Comparison of ENCODE assay signal across 14 mouse cellular contexts in the genomic region with DNA sequence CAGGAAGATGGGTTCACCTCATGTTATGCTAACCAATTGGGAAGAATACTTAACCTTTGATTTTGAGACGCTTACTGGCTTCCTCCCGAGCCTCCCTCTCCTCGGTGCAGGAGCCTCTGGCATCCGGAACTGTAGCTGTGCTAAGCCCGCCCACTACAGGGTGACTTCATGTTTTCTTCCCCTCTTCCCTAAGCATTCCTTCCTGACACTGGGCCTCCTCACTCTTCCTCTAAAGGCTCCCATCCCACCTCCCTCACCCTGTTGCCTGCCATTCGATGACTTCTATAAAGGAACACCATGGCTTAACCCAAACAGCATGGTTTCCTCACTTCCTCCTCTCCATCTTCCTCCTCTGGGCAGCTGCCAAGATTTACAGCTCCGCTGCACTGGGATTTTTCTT.
DNase-seq lines count a peak whose midpoint lies in the region; ATAC-seq and TF ChIP-seq lines count a peak whose summit lies in the region.
"Had no signal": no experiment of that assay in that cellular context is flagged by ENCODE, and none has a peak within 500 bp of the region (broad histone marks: within the 10 kb centered on the region; RNA-seq: fewer than 3 reads in every experiment).

No protein-coding gene starts in this region.

- peak overlapping the region; percentile 5; the same call in 1 of the 2 replicates for H3K27ac ChIP-seq in gastrocnemius, adult 2 months
- H3K27ac ChIP-seq in lung, embryonic 15.5 days, result peak overlapping the region; percentile 71
- peak overlapping the region; percentile 59; the same call in 1 of the 2 replicates for H3K27ac ChIP-seq in heart, embryonic 11.5 days (ENCODE audit: low read depth, low read length)
- H3K27ac ChIP-seq: hindbrain, postnatal 0 days; layer of hippocampus, adult 2 months; midbrain, embryonic 12.5 days had no signal

- no peak overlapping the region for H3K9ac ChIP-seq in lung, embryonic 15.5 days
- H3K9ac ChIP-seq in heart, embryonic 11.5 days (ENCODE audit: low read depth, low read length), result no peak overlapping the region
- H3K9ac ChIP-seq: midbrain, embryonic 12.5 days had no signal

- no peak for DNase-seq in gastrocnemius, adult 2 months
- DNase-seq in gastrocnemius, adult 18-20 months (ENCODE audit: low spot score), result no peak
- DNase-seq in lung, postnatal 36 days, result no peak
- DNase-seq in lung, postnatal 14 days, result peak; percentile 34
- DNase-seq in testis, postnatal 10 days (ENCODE audit: low spot score), result no peak
- no peak for DNase-seq in cerebellum, adult 9-10 months
- DNase-seq: cerebellum, adult 2 months; left cerebral cortex, postnatal 4 days; thymus, postnatal 4 days had no signal

- H3K4me1 ChIP-seq in lung, embryonic 15.5 days, result peaks cover 55% of the 10 kb centered on the region
- H3K4me1 ChIP-seq in heart, embryonic 11.5 days (ENCODE audit: control insufficient read depth, insufficient read depth, low read length), result peaks cover 26% of the 10 kb centered on the region

- TF ChIP-seq CTCF in gastrocnemius, adult 2 months (IDR thresholded peaks at IDR 0.05), result no peak

- no peaks in the 10 kb centered on the region for H3K36me3 ChIP-seq in lung, embryonic 15.5 days
- H3K36me3 ChIP-seq in heart, embryonic 11.5 days (ENCODE audit: control insufficient read depth, insufficient read depth, low read length), result no peaks in the 10 kb centered on the region
- H3K36me3 ChIP-seq: midbrain, embryonic 12.5 days had no signal

- H3K9me3 ChIP-seq in lung, embryonic 15.5 days, result no peaks in the 10 kb centered on the region
- H3K9me3 ChIP-seq in heart, embryonic 11.5 days (replicated peaks; ENCODE audit: control insufficient read depth, low read length), result no peaks in the 10 kb centered on the region

- WGBS in lung, embryonic 15.5 days, result 9% methylated on average over 7 of the region's 7 CpGs
- 36% methylated on average over 7 of the region's 7 CpGs for WGBS in heart, embryonic 11.5 days (ENCODE audit: insufficient replicate concordance)

- H3K4me3 ChIP-seq in gastrocnemius, adult 2 months, result no peak overlapping the region
- H3K4me3 ChIP-seq in lung, embryonic 15.5 days, result no peak overlapping the region
- H3K4me3 ChIP-seq in heart, embryonic 11.5 days (ENCODE audit: low read depth, low read length), result no peak overlapping the region
- H3K4me3 ChIP-seq: layer of hippocampus, adult 2 months; midbrain, embryonic 12.5 days had no signal

- H3K4me2 ChIP-seq in lung, embryonic 15.5 days, result peak overlapping the region; percentile 42
- no peak overlapping the region for H3K4me2 ChIP-seq in heart, embryonic 11.5 days
- H3K4me2 ChIP-seq: midbrain, embryonic 12.5 days had no signal

- ATAC-seq in lung, embryonic 15.5 days (ENCODE audit: borderline replicate concordance, extremely low read depth, low FRiP score, low TSS enrichment), result peak; percentile 78
- 0 out of 2 replicates have a peak, but pooled peaks have one; percentile 18 for ATAC-seq in heart, embryonic 11.5 days (replicated peaks; ENCODE audit: insufficient number of reproducible peaks, low FRiP score, low TSS enrichment)
- ATAC-seq: hindbrain, postnatal 0 days had no signal

- intact Hi-C loops in gastrocnemius, adult 2 months (cut with DNase I), result no loop called here

- H3K27me3 ChIP-seq in lung, embryonic 15.5 days, result no peaks in the 10 kb centered on the region
- no peaks in the 10 kb centered on the region for H3K27me3 ChIP-seq in heart, embryonic 11.5 days (ENCODE audit: control insufficient read depth, insufficient read depth, low read length)
- H3K27me3 ChIP-seq: midbrain, embryonic 12.5 days had no signal

Comparison
In these comparisons a context has a peak if more than half of its experiments do, and no peak if none do; other contexts are left out.
1. H3K27ac ChIP-seq: peak in every context shown above with its lines; median percentile 71 in lung, embryonic 15.5 days; 59 in heart, embryonic 11.5 days; 5 in gastrocnemius, adult 2 months.